Mouse (Mus musculus) embryonic facial prominence, embryonic 13.5 days (tissue): ENCODE measurements around the gene Ms4a4b. TPM values are rescaled to one million over a fixed set of nuclear protein-coding genes. Genes with fewer than 3 reads are reported as not detected.

Source experiments
- polyA plus RNA-seq: library from polyadenylated mRNA; unstranded; fragments of >200 nt; fragmentation: Nextera tagmentation; extraction: Ambion mirVana; gene quantifications from 2 replicates; pipeline ENCODE4 v1.2.1, GENCODE M21; 2015

Gene Ms4a4b
- polyA plus RNA-seq, 1 experiment from 2014 or later = 0.13 TPM

Other genes with a start within 250 kb of the Ms4a4b start
- gene Ms4a13, start 246.8 kb upstream of the Ms4a4b start, polyA plus RNA-seq = not detected in 2 replicates
- gene Ms4a12, start 211.1 kb upstream of the Ms4a4b start, polyA plus RNA-seq = not detected in 2 replicates
- not detected in 2 replicates for gene Ms4a1, start 177.3 kb upstream of the Ms4a4b start, polyA plus RNA-seq
- not detected in 2 replicates for gene Ms4a5, start 159.7 kb upstream of the Ms4a4b start, polyA plus RNA-seq
- gene Ms4a14, start 129.1 kb upstream of the Ms4a4b start, polyA plus RNA-seq = not detected in 2 replicates
- 3.2 and 3.5 TPM in 2 replicates for gene Ms4a7, start 107.4 kb upstream of the Ms4a4b start, polyA plus RNA-seq
- gene Ms4a4a, start 68.0 kb upstream of the Ms4a4b start, polyA plus RNA-seq = 3.2 and 4.6 TPM in 2 replicates
- 0.52 and 0.59 TPM in 2 replicates for gene Ms4a4c, start 38.8 kb upstream of the Ms4a4b start, polyA plus RNA-seq
- 4.8 and 5.4 TPM in 2 replicates for gene Ms4a6c, start 25.8 kb downstream of the Ms4a4b start, polyA plus RNA-seq
- not detected in 2 replicates for gene Gm8369, start 42.4 kb downstream of the Ms4a4b start, polyA plus RNA-seq
- 5.8 TPM in 2 replicates for gene Ms4a6b, start 73.0 kb downstream of the Ms4a4b start, polyA plus RNA-seq
- 0.17 and 0.31 TPM in 2 replicates for gene Ms4a4d, start 93.2 kb downstream of the Ms4a4b start, polyA plus RNA-seq
- 2.8 and 4.0 TPM in 2 replicates for gene Ms4a6d, start 161.3 kb downstream of the Ms4a4b start, polyA plus RNA-seq
- gene Ms4a2, start 180.2 kb downstream of the Ms4a4b start, polyA plus RNA-seq = 0.32 and 0.49 TPM in 2 replicates
- 0.28 TPM in 1 of 2 replicates, not detected in the other for gene Ms4a3, start 197.3 kb downstream of the Ms4a4b start, polyA plus RNA-seq
- gene Oosp2, start 217.0 kb downstream of the Ms4a4b start, polyA plus RNA-seq = not detected in 2 replicates
- not detected in 2 replicates for gene Oosp1, start 247.6 kb downstream of the Ms4a4b start, polyA plus RNA-seq